Mouse (Mus musculus): ENCODE data around the gene Gp9. TPM values are rescaled to one million over a fixed set of nuclear protein-coding genes. Genes with fewer than 3 reads are reported as not detected.
A peak's percentile ranks its signal among the peaks of the same experiment; 100 is the strongest.

The Gp9 gene
- polyA plus RNA-seq, 1 experiment from 2014 or later, result 6.2 TPM

DNA sequence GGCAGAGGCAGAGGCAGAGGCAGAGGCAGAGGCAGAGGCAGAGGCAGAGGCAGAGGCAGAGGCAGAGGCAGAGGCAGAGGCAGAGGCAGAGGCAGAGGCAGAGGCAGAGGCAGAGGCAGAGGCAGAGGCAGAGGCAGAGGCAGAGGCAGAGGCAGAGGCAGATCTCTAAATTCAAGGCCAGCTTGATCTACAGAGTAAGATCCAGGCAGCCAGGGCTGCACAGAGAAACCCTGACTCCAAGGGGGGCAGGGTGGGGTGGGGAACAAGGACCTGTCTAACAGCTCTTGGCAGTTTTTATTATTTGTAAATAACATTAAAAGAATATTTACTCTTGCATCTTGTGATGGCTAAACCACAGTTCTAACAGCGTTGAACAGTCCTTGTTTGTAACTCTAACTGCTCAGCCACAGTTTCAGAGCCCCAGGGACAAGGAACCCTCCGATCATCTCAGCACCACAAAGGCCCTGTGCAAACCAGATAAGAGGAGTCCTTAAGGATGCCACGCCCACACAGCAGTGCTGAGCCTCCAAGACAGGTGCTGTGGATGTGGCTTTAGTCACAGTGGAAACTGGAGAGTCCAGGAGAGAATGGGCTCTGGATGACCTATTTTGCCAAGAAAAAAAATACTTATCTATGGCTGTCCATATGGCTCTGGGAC is 2.2 kb upstream of the Gp9 start:
- Histone ChIP-seq H3K4me1 (replicated peaks) (peaks cover 17% of the 10 kb centered on the region), H3K36me3 (no peaks in the 10 kb centered on the region), H3K4me2 (no peak overlapping the region), H3K27me3 (replicated peaks) (no peaks in the 10 kb centered on the region), H3K9me3 (replicated peaks) (no peaks in the 10 kb centered on the region), H3K27ac (ENCODE audit: poor library complexity, severe bottlenecking) (no peak overlapping the region), H3K4me3 (no peak overlapping the region), H3K9ac (no peak overlapping the region)
- 52% methylated on average over 3 of the region's 3 CpGs for WGBS
- ATAC-seq (ENCODE audit: insufficient number of reproducible peaks, low FRiP score), result peak; percentile 85

DNA sequence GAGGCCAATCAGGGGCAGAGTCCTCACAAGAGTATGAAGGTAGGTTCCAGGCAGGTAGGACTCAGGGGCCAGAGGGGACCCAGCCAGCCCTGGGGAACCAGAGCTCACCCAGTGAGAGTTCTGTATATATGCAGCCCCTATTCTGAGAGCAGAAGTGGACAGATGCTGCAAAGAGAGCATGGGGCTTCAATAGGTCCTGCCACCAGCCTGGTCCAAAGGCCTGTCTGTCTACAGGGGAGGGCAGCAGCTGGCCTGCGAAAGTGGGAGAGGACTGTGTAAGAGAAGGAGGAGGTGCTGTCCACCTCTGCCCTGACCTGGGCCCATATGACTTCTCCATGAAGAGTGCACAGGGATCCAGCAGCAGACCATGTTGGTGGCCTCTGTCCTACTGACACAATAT is 1.2 kb upstream of the Gp9 start:
- ATAC-seq (ENCODE audit: insufficient number of reproducible peaks, low FRiP score), result no peak
- Histone ChIP-seq H3K27me3 (replicated peaks) (no peaks in the 10 kb centered on the region), H3K9ac (no peak overlapping the region), H3K9me3 (replicated peaks) (no peaks in the 10 kb centered on the region), H3K4me2 (no peak overlapping the region), H3K4me3 (no peak overlapping the region), H3K27ac (ENCODE audit: poor library complexity, severe bottlenecking) (no peak overlapping the region), H3K4me1 (replicated peaks) (peaks cover 17% of the 10 kb centered on the region), H3K36me3 (no peaks in the 10 kb centered on the region)
- WGBS, result 65% methylated on average over 1 of the region's 1 CpGs

DNA sequence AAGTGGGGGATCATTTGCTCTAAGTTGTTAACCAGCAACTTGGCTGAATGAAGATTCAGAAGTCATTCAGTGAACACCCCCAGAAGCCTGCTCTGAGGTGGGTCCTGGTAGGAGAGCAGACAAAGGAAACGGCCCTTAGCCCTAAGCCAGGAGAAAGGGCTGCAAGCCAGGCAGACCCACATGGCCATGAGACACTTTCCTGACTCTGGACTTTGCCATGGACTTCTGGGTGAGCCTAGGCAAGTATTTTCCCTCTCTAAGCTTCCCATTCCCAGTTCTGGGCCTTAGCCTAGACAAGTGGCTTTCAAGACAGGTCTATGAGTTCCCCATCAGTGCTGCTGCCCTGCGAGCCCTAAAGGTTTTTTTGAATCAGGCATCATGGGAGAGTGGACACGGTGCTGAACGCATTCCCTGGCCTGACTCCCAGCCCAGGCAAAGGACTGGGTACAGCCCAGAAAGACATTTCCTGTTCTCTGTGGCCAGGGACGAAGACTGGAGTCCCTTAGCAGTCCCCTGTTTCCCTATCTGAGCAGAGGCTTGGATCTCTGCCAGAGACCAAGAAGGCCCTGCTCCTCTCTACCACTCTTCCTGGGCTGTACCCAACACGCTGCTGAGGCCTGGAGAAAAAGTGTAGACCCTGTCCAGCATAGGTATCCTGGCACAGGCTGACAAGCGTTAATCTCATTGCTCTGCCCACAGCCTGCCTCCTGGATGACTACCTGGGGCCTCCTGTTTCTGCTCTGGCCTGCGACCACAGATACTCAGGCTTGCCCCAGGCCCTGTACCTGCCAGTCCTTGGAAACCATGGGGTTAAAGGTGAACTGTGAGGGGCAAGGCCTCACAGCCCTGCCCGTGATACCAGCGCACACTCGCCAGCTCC is 662 bp downstream of the Gp9 start:
- 56% methylated on average over 11 of the region's 11 CpGs for WGBS
- H3K4me3 ChIP-seq, result no peak overlapping the region
- no peaks in the 10 kb centered on the region for H3K9me3 ChIP-seq (replicated peaks)
- no peak overlapping the region for H3K4me2 ChIP-seq
- no peaks in the 10 kb centered on the region for H3K27me3 ChIP-seq (replicated peaks)
- H3K9ac ChIP-seq, result no peak overlapping the region
- H3K27ac ChIP-seq (ENCODE audit: poor library complexity, severe bottlenecking), result 0 out of 2 replicates have a peak overlapping the region, but pooled peaks have one; percentile 1
- peak; percentile 41; the same call in 1 of the 2 replicates for ATAC-seq (ENCODE audit: insufficient number of reproducible peaks, low FRiP score)
- no peaks in the 10 kb centered on the region for H3K36me3 ChIP-seq
- peaks cover 17% of the 10 kb centered on the region for H3K4me1 ChIP-seq (replicated peaks)

DNA sequence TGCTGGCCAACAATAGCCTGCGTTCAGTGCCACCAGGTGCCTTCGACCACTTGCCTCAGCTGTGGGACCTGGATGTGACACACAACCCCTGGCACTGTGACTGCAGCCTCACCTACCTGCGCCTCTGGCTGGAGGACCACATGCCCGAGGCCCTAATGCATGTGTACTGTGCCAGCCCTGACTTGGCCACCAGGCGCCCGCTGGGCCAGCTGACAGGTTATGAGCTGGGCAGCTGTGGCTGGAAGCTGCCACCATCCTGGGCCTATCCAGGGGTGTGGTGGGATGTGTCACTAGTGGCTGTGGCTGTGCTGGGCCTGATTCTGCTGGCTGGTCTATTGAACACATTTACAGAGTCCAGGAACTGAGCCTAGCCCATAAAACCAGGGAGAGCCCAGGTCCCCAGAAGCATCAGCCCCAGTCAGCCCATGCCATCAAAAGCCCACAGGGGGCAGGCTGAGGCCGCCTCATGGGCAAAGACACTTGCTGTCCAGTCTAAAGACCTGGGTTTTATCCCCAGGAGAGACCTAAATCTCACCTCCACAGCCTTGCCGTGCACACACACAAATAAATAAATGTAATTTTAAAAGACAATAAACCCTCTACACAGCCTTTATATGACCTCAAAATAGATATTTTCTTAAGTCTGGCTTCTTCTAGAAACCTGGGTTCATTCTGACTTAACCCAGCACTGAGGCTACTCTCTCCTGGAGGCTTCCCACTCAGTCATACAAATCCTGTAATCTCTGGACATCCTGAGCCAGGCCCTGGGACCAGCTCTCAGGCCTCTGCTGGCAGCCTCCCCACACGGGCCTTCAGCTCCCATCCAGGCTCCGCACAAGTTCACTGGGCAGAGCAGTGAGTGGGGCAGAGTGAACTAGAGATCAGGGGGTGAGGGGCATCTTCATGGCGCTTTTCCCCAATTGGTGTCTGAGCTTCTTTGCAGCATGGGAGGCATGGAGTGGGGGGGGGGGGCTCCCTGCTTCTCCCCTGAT is 1.6 kb downstream of the Gp9 start:
- Histone ChIP-seq H3K4me1 (replicated peaks) (peaks cover 17% of the 10 kb centered on the region), H3K9ac (no peak overlapping the region), H3K36me3 (no peaks in the 10 kb centered on the region), H3K9me3 (replicated peaks) (no peaks in the 10 kb centered on the region), H3K27ac (ENCODE audit: poor library complexity, severe bottlenecking) (no peak overlapping the region), H3K4me2 (no peak overlapping the region), H3K27me3 (replicated peaks) (no peaks in the 10 kb centered on the region), H3K4me3 (no peak overlapping the region)
- ATAC-seq (ENCODE audit: insufficient number of reproducible peaks, low FRiP score), result no peak
- 85% methylated on average over 11 of the region's 11 CpGs for WGBS

DNA sequence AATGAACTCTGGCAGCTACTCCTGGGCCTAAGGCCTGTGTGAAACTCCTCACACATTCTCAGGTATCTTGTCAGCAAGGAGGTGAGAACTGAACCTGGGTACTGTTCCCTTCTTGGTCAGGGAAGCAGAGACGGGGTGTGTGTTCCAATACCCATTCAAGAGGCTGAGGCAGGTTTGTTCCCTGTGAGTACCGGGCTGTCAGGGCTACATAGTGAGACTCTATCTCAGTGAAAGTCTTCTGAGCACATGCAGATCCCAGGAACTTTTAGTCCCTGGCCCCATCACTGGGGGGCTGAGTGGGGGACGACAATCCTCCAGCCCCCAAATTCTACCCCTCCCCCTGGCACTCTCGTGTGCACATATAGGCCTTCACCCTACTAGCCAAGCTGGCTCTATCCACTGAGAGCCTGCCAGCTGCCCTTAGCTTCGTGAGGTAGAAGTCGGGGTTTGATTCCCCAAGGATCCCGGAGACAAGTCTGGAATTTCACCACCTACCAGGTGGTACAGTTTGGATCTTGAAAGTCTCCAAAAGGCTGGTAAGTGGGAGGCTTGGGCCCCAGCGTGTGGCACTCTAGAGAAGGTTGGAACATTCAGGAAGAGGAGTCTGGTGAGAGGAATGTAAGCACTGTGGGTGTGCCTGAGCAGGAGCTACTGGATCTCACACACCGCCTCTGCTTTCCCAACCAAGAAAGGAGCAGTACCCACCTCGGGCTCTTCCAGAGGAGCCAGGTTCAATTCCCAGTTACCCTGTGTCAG is 2.9 kb downstream of the Gp9 start:
- H3K4me2 ChIP-seq, result no peak overlapping the region
- H3K27me3 ChIP-seq (replicated peaks), result no peaks in the 10 kb centered on the region
- peaks cover 17% of the 10 kb centered on the region for H3K4me1 ChIP-seq (replicated peaks)
- H3K27ac ChIP-seq (ENCODE audit: poor library complexity, severe bottlenecking), result no peak overlapping the region
- WGBS, result 69% methylated on average over 10 of the region's 10 CpGs
- ATAC-seq (ENCODE audit: insufficient number of reproducible peaks, low FRiP score), result no peak
- H3K4me3 ChIP-seq, result no peak overlapping the region
- no peaks in the 10 kb centered on the region for H3K36me3 ChIP-seq
- no peaks in the 10 kb centered on the region for H3K9me3 ChIP-seq (replicated peaks)
- H3K9ac ChIP-seq, result no peak overlapping the region

DNA sequence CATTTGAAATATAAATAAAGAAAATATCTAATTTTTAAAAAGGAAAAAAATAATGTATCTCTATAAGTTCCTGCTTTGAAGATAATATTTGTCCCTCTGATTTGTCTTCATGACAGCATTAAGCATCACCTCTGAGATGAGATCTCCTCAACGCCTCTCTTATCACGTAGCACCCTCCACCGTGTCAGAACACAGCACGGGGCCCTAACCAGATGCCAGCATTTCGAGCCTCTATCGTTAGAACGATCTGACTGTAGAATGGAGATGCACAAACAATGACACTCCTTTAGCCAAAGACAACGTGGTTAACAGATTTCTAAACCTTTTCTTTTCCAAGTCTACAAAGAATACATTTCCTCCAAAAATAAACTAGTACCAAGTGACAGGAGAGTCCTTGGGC is 6.2 kb downstream of the Gp9 start:
- no peak for ATAC-seq (ENCODE audit: insufficient number of reproducible peaks, low FRiP score)
- WGBS, result 51% methylated on average over 8 of the region's 8 CpGs

DNA sequence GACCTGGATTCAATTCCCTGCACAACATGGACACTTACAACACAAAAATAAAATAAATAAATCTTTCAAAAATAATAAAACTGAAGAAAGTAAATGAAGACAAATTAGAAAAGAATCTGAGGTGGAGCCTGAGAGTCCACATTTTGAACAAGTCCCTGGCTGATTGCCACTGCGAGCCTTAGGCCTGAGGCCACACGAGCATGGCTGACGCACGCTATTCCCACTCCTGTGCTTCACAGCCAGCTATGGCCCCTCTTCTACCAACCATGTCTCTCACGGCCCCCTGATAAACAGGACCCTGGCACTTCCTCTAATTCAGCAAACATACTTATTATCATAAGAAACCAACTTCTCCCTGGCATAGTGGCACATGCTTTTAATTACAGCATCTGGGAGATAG is 8.7 kb downstream of the Gp9 start:
- WGBS, result 79% methylated on average over 5 of the region's 5 CpGs
- Histone ChIP-seq H3K36me3 (no peaks in the 10 kb centered on the region), H3K27ac (ENCODE audit: poor library complexity, severe bottlenecking) (no peak overlapping the region)

More for the DNA sequence above, 6.2 kb downstream of the Gp9 start:
- Histone ChIP-seq H3K9ac (no peak overlapping the region), H3K36me3 (no peaks in the 10 kb centered on the region), H3K4me3 (no peak overlapping the region), H3K27ac (ENCODE audit: poor library complexity, severe bottlenecking) (no peak overlapping the region), H3K9me3 (replicated peaks) (no peaks in the 10 kb centered on the region), H3K4me2 (no peak overlapping the region), H3K4me1 (replicated peaks) (peaks cover 4% of the 10 kb centered on the region), H3K27me3 (replicated peaks) (no peaks in the 10 kb centered on the region)

DNA sequence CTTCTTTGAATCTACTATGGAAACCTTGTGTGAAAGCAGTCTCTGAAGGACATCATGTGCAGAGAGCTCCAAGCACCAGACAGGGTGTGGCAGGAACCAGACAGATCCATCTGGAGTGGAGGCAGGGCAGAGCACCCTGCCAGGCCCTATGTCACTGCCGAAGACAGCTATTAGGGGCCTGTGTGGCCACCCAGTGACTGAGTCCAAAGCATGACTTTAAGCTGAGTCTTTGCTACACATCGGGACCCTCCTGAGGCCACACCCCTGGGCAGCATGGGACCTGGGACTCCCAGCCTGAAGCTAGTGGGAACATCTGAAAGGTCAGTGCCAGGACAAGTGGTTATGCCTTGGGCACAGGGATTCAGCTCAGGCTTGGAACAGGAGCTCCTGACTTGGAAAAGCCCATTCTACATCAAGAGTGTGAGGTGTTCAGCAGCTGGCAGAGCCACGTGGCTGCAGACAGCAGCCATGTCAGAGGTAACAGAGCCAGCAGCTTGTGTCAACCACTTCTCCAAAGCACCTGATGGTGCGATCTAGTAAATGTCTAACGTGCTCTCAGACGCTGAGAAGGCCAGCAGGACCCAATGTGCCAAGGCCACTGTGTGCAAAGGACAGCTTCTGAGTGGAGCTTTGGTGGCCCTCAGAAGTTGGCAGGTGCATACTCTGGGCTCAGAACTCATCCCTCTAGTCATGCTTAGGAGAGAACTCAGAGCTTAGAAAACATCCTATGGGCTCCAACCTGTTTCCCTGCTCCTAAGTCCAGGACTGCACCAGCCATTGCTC is 9.4 kb downstream of the Gp9 start:
- Histone ChIP-seq H3K4me2 (no peak overlapping the region), H3K9me3 (replicated peaks) (no peaks in the 10 kb centered on the region), H3K27me3 (replicated peaks) (no peaks in the 10 kb centered on the region), H3K36me3 (peaks cover 6% of the 10 kb centered on the region; the same call in 1 of the 2 replicates), H3K4me3 (no peak overlapping the region), H3K4me1 (replicated peaks) (peaks cover 28% of the 10 kb centered on the region), H3K9ac (no peak overlapping the region), H3K27ac (ENCODE audit: poor library complexity, severe bottlenecking) (no peak overlapping the region)
- 69% methylated on average over 6 of the region's 6 CpGs for WGBS
- no peak for ATAC-seq (ENCODE audit: insufficient number of reproducible peaks, low FRiP score)

More for the DNA sequence above, 8.7 kb downstream of the Gp9 start:
- no peak for ATAC-seq (ENCODE audit: insufficient number of reproducible peaks, low FRiP score)
- Histone ChIP-seq H3K4me2 (no peak overlapping the region), H3K9me3 (replicated peaks) (no peaks in the 10 kb centered on the region), H3K9ac (no peak overlapping the region), H3K4me3 (no peak overlapping the region), H3K4me1 (replicated peaks) (peaks cover 28% of the 10 kb centered on the region), H3K27me3 (replicated peaks) (no peaks in the 10 kb centered on the region)

DNA sequence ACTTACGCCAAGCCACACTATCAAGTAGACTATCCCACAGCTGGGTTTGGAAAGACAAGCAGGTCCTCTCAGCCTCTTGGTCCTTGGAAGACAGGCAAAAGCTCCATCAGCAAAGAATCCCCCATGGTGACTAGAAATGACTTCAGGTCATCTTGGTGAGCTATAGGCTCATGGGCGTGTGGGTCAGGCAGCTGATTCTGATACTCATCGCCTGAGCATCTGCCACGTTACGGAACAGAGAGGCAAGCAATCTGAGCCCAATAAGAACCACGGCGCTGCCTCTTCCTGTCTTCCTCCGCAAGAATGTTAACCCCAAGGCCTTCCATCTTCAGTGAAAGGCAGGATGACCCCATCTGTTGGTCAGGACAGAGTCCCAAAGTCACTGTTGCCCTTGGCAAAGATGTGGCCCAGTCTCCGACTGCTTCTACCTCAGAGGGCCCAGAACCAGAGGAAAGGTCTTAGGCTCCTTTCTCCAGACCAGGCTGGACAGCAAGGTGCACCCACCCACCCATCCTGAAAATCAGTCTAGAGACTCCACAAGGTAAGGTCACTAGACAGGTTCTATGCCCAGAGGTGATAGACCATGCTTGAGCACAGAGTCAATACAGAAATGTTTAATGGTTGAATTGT is 10.5 kb downstream of the Gp9 start:
- 91% methylated on average over 9 of the region's 9 CpGs for WGBS

More for the DNA sequence above, 10.5 kb downstream of the Gp9 start:
- H3K36me3 ChIP-seq, result peaks cover 11% of the 10 kb centered on the region; the same call in 1 of the 2 replicates
- no peaks in the 10 kb centered on the region for H3K27me3 ChIP-seq (replicated peaks)
- H3K4me3 ChIP-seq, result no peak overlapping the region
- no peak overlapping the region for H3K27ac ChIP-seq (ENCODE audit: poor library complexity, severe bottlenecking)
- no peak overlapping the region for H3K4me2 ChIP-seq
- ATAC-seq (ENCODE audit: insufficient number of reproducible peaks, low FRiP score), result no peak
- no peaks in the 10 kb centered on the region for H3K9me3 ChIP-seq (replicated peaks)
- H3K9ac ChIP-seq, result no peak overlapping the region
- H3K4me1 ChIP-seq (replicated peaks), result peaks cover 28% of the 10 kb centered on the region
